Mouse (Mus musculus) C2C12 (cell line): ENCODE measurements around the gene Car9. TPM values are rescaled to one million over a fixed set of nuclear protein-coding genes. Genes with fewer than 3 reads are reported as not detected.

Experiments used
- H3K27me3 ChIP-seq: one replicate; pipeline ENCODE4 v1.6.1; 2011; ENCODE audit not compliant: control insufficient read depth, insufficient read depth, insufficient read length
- H3K36me3 ChIP-seq: one replicate; pipeline ENCODE4 v1.6.1; 2011; ENCODE audit not compliant: control insufficient read depth, insufficient read depth
- H3K4me3 ChIP-seq: one replicate; pipeline ENCODE4 v1.5.1; 2011; ENCODE audit warnings: mild to moderate bottlenecking, control low read depth; ENCODE audit not compliant: poor library complexity, insufficient read depth, severe bottlenecking
- H3K79me2 ChIP-seq: one replicate; pipeline ENCODE4 v1.6.1; 2011; ENCODE audit not compliant: control insufficient read depth, insufficient read depth
- H3K79me3 ChIP-seq: one replicate; pipeline ENCODE4 v1.6.1; 2011; ENCODE audit warnings: low read depth, control low read depth
- H3ac ChIP-seq: one replicate; pipeline ENCODE3; 2011; ENCODE audit warnings: low read depth; ENCODE audit not compliant: control insufficient read depth, insufficient read length
- CEBPB ChIP-seq: IDR thresholded peaks from one replicate; pipeline ENCODE4 v1.6.1; 2011; ENCODE audit warnings: low read depth, mild to moderate bottlenecking, control low read depth, moderate library complexity
- CTCF ChIP-seq: IDR thresholded peaks from one replicate; pipeline ENCODE4 v1.5.1; 2011; ENCODE audit not compliant: control insufficient read depth, insufficient read depth, insufficient read length
- FOSL1 ChIP-seq: IDR thresholded peaks from one replicate; pipeline ENCODE4 v1.8.0; 2011; ENCODE audit warnings: mild to moderate bottlenecking, low read length; ENCODE audit not compliant: poor library complexity, insufficient read depth, severe bottlenecking
- MAX ChIP-seq: IDR thresholded peaks from one replicate; pipeline ENCODE4 v1.6.1; 2011; ENCODE audit warnings: mild to moderate bottlenecking, control low read depth
- MYOD1 ChIP-seq: IDR thresholded peaks from one replicate; pipeline ENCODE4 v1.6.1; 2011; ENCODE audit warnings: low read depth; ENCODE audit not compliant: control insufficient read depth, insufficient read length
- MYOG ChIP-seq: IDR thresholded peaks from one replicate; pipeline ENCODE4 v1.6.1; 2011; ENCODE audit not compliant: control insufficient read depth, insufficient read length; ENCODE audit errors: extremely low read depth
- USF1 ChIP-seq: IDR thresholded peaks from one replicate; pipeline ENCODE4 v1.6.1; 2011; ENCODE audit warnings: low read depth, mild to moderate bottlenecking, control low read depth, moderate library complexity
- long read RNA-seq, 2 experiments: library from polyadenylated mRNA; unstranded; transcript quantifications; one replicate each; pipeline ENCODE4 v2.0.0; 2019 to 2020
- polyA plus RNA-seq: library from polyadenylated mRNA; unstranded; fragments of >200 nt; fragmentation: generic; extraction: Trizol; gene quantifications from one replicate; pipeline ENCODE4 v1.2.1, GENCODE M21; 2012; ENCODE audit warnings: missing spikeins

Gene Car9
- 0.67 TPM for polyA plus RNA-seq
- long read RNA-seq, experiment 1, result 0 reads
- long read RNA-seq, experiment 2, result 0 reads

- TF ChIP-seq MAX, result no peak
- no peak for TF ChIP-seq CTCF
- TF ChIP-seq FOSL1, result no peak
- TF ChIP-seq MYOD1, result no peak
- no peak for TF ChIP-seq CEBPB
- TF ChIP-seq USF1, result no peak
- no peak for TF ChIP-seq MYOG
Measured at GRCm38 (mm10) chr4:43506536-43507185, at the start of gene Car9. TSS of gene Car9 (plus strand) at chr4:43506966.

GRCm38 (mm10) chr4:43457124-43457523 is 49.6 kb upstream of the Car9 start:
- no peak overlapping the region for H3K4me3 ChIP-seq
- no peak for TF ChIP-seq MAX
- TF ChIP-seq FOSL1, result no peak
- no peak for TF ChIP-seq MYOG
- no peak for TF ChIP-seq USF1
- TF ChIP-seq MYOD1, result no peak
- no peak for TF ChIP-seq CEBPB
- no peak for TF ChIP-seq CTCF
- no peaks in the 10 kb centered on the region for H3K79me3 ChIP-seq
- peaks cover 4% of the 10 kb centered on the region for H3K27me3 ChIP-seq
- H3K36me3 ChIP-seq, result no peaks in the 10 kb centered on the region
- H3ac ChIP-seq, result no peak overlapping the region
- H3K79me2 ChIP-seq, result no peaks in the 10 kb centered on the region

More at GRCm38 (mm10) chr4:43506536-43507185, at the start of gene Car9:
- Histone ChIP-seq H3K4me3 (no peak within 1 kb of the TSS), H3K79me2 (no peaks in the 10 kb centered on the region), H3K79me3 (no peaks in the 10 kb centered on the region), H3K36me3 (no peaks in the 10 kb centered on the region), H3K27me3 (no peaks in the 10 kb centered on the region), H3ac (no peak within 1 kb of the TSS)

- H3K4me3 ChIP-seq, result no peak overlapping the region
- no peaks in the 10 kb centered on the region for H3K27me3 ChIP-seq
- no peaks in the 10 kb centered on the region for H3K79me2 ChIP-seq
- TF ChIP-seq MAX, result no peak
- no peak for TF ChIP-seq USF1
- no peak for TF ChIP-seq MYOG
- no peak for TF ChIP-seq CEBPB
- TF ChIP-seq MYOD1, result no peak
- no peak for TF ChIP-seq CTCF
- no peak for TF ChIP-seq FOSL1
- H3ac ChIP-seq, result no peak overlapping the region
- H3K79me3 ChIP-seq, result no peaks in the 10 kb centered on the region
- H3K36me3 ChIP-seq, result no peaks in the 10 kb centered on the region
Measured at GRCm38 (mm10) chr4:43463102-43463501, 43.7 kb upstream of the Car9 start.

GRCm38 (mm10) chr4:43465935-43466334 is 40.8 kb upstream of the Car9 start:
- no peaks in the 10 kb centered on the region for H3K36me3 ChIP-seq
- H3K4me3 ChIP-seq, result no peak overlapping the region
- H3ac ChIP-seq, result no peak overlapping the region
- H3K79me3 ChIP-seq, result no peaks in the 10 kb centered on the region
- no peaks in the 10 kb centered on the region for H3K79me2 ChIP-seq
- TF ChIP-seq CTCF (no peak), MYOG (no peak), MYOD1 (no peak), CEBPB (no peak), USF1 (no peak), FOSL1 (no peak)
- no peaks in the 10 kb centered on the region for H3K27me3 ChIP-seq

- Histone ChIP-seq H3K4me3 (no peak overlapping the region), H3ac (no peak overlapping the region), H3K79me3 (no peaks in the 10 kb centered on the region), H3K27me3 (no peaks in the 10 kb centered on the region), H3K36me3 (no peaks in the 10 kb centered on the region), H3K79me2 (no peaks in the 10 kb centered on the region)
- TF ChIP-seq CEBPB (no peak), MYOG (no peak), MAX (no peak), FOSL1 (no peak), MYOD1 (no peak), USF1 (no peak), CTCF (no peak)
Measured at GRCm38 (mm10) chr4:43466872-43467271, 39.9 kb upstream of the Car9 start.
